Mouse (Mus musculus) cerebellum, postnatal 36 days (tissue): Measurements from ENCODE around the gene Gm11568.
"Not testable (repeated sequence)": the region's sequence is repeated elsewhere in the genome, so short reads cannot be mapped to it uniquely, and the experiment has no call there.

Source experiments
- DNase-seq, 2 experiments: peaks; one replicate each; pipeline ENCODE4 v3.0.0; 2021 to 2022; ENCODE audit warnings: mixed read lengths in 2 of 2

Gm11568 gene

DNA sequence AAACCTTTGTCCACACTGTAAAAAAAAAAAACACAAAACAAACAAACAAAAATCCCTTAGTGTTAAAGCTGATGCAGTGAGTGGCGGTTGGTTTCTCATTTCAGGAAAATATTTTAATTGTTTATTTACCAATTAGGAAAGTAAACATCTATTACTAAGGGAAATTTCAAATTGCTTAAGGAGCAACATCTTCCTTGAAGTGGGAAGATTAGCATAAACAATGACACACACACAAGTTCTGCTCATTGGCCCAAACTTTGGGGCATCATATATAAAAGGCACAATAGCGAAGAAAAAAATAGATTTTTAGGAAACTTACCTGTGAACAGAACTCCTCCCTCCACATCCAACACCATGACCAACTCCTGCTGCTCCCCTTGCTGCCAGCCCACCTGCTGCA is at the start of gene Gm11568:
Gene Gm11568 (plus strand): TSS at position 301 of the 400 bp plus-strand sequence.
- no peak for DNase-seq

GRCm38 (mm10) chr11:99809792-99810191 is 47.9 kb upstream of the Gm11568 start, which contains the start of gene Krtap4-13:
TSS of gene Krtap4-13 (minus strand) at chr11:99809892.
- DNase-seq = not testable (repeated sequence)

DNA sequence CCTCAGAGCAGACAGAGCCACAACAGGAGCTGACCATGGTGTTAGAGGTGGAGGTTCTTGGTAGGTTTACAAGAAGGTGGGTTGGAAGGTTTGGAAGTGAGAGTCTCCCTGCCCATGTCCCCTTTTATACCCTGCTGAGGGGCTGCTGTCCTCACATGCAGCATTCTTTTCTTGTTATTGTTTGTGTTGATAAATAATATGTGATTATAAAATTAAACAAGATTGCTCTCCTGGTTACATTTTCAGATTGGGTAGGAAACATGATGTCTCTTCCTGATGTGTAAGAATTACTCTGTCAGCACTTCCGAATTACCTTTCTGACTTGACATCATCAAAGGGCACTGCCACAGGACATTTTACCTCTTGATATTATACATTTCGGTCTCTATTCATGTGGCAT is 42.2 kb upstream of the Gm11568 start, which contains the start of gene Gm11564:
Gene Gm11564 (minus strand): TSS at position 101 of the 400 bp plus-strand sequence.
- not testable (repeated sequence) for DNase-seq

- no peak for DNase-seq
These were observed 19.8 kb upstream of the Gm11568 start, which contains the start of gene 2300003K06Rik for GRCm38 (mm10) chr11:99837966-99838365. TSS of gene 2300003K06Rik (minus strand) at chr11:99838066.

GRCm38 (mm10) chr11:99842185-99842584 is 15.5 kb upstream of the Gm11568 start:
- no peak for DNase-seq

DNA sequence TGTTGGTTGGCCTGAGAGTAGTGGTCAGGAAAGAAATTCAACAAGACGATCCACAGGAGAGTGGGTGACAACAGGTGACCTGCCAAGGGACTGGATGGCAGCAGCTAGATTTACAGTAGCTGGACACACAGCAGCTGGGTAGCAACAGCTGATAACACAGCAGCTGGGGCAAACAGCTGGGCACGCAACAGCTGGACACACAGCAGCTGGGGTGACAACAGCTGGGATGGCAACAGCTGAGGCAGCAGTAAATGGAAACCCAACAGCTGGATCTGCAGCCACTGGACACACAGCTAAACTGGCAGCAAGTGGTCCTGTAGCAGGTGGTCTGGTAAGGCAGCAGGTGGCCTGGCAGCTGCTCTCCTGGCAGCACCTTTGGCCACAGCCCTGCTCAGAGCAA is 11.0 kb upstream of the Gm11568 start:
- no peak for DNase-seq

GRCm38 (mm10) chr11:99851508-99851907 is 6.2 kb upstream of the Gm11568 start, which contains the start of gene Krtap4-16:
TSS of gene Krtap4-16 (minus strand) at chr11:99851608.
- DNase-seq = no peak

DNA sequence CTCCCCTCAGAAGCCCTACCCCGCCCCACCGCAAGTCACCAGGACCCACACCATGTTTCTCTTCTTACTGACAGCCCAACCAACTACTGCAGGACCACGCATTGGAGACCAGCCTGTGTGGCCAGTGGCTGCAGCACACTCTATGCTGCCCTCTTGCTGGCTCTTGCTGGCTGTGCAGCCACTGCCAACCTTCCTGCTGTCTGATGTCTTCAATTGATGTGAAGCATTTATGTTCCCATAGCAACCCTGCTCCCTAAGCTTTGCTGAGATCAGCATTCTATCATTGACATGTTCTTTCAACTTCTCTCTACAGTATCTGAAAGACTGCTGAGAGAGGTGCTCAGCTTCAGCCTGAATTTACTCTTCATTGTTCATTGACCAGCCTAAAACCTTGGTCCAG is 3.6 kb upstream of the Gm11568 start:
- DNase-seq = no peak

- DNase-seq = no peak
These were observed 1.0 kb downstream of the Gm11568 start for GRCm38 (mm10) chr11:99858761-99859160.

DNA sequence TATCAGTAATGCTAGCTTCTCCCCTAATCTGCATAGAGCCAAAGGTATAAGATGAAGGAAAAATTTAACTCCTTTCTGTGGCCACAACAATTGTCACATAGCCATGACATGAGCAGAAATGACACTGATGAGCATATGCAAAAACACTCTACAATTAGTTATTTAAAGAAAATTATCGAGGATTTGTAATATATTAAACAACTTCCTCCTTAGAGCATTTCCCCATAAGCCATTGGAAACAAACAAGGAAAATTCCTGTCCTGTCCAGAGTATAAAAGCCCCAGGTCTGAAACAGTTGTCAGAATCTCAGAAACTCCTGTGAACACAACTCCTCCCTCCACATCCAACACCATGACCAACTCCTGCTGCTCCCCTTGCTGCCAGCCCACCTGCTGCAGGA is 6.5 kb downstream of the Gm11568 start, which contains the start of gene Gm11559:
Gene Gm11559 (plus strand): TSS at position 301 of the 400 bp plus-strand sequence.
- DNase-seq = not testable (repeated sequence)

DNA sequence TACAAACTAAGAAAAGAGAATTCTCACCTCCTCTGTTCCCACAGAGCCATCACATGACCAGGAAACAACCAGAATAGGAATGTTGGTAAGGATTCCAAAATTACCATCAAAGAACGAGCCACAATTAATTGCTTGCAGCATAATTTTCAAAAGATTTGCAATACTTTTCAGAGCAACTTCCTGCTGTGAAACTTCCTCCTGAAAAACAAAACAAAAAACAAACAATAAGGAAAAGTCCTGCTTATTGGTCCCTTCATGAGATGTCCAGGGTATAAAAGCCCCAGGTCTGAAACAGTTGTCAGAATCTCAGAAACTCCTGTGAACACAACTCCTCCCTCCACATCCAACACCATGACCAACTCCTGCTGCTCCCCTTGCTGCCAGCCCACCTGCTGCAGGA is 15.4 kb downstream of the Gm11568 start, which contains the start of gene Krtap9-1:
Gene Krtap9-1 (plus strand): TSS at position 301 of the 400 bp plus-strand sequence.
- DNase-seq = not testable (repeated sequence)

DNA sequence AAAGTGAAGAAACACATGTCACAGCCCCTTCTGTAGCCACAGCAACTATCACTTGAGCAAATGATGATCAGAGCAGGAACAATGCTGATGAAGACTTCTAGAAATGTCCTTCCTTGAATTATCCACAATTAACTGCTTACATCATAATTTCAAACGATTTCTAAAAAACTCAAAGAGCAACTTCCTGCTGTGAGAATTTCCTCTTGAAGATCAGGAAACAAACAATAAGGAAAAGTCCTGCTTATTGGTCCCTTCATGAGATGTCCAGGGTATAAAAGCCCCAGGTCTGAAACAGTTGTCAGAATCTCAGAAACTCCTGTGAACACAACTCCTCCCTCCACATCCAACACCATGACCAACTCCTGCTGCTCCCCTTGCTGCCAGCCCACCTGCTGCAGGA is 21.2 kb downstream of the Gm11568 start, which contains the start of gene Gm11567:
Gene Gm11567 (plus strand): TSS at position 301 of the 400 bp plus-strand sequence.
- DNase-seq = not testable (repeated sequence)

DNA sequence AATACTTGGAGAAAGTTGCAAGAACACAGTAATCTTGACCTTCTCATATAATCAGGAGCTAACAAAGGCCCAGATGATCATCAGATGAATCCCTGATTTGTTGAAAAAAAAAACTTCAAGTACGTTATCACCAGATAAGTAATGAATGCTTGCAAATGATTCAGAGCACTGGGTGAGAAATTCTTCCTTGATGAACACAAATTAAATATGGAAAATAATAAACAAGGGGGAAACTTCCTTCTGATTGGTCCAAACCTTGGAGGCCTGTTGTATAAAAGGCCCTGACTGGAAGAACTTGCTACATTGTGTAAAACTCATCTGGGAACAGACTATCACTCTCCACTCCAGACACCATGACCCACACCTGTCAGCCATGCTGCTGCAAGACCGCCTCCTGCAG is 49.9 kb downstream of the Gm11568 start, which contains the start of gene Krtap31-1:
Gene Krtap31-1 (plus strand): TSS at position 301 of the 400 bp plus-strand sequence.
- no peak for DNase-seq
